Mouse (Mus musculus) MEL (cell line): ENCODE measurements at regions not wholly inside any gene's neighbourhood (a gene's known extent, or its start where the extent isn't known, plus 50 kb on each side); places are given as distances from the start of the nearest gene placed in this dataset.

Experiments used
- CTCF ChIP-seq, 3 experiments: IDR thresholded peaks in 2 of 3; conservative IDR thresholded peaks in 1 of 3; 2 replicates each; pipeline ENCODE4 v1.5.1; 2011 to 2012; ENCODE audit warnings: low read length in 3 of 3, low read depth in 2 of 3, mild to moderate bottlenecking in 2 of 3, improper control_type of control experiment in 1 of 3, inconsistent platforms in 1 of 3, mixed read lengths in 1 of 3, moderate library complexity in 1 of 3; ENCODE audit not compliant: control insufficient read depth in 1 of 3, insufficient read depth in 1 of 3, poor library complexity in 1 of 3, severe bottlenecking in 1 of 3
- GABPA ChIP-seq: IDR thresholded peaks from 2 replicates; pipeline ENCODE4 v1.6.1; 2012; ENCODE audit warnings: low read depth, mild to moderate bottlenecking, inconsistent platforms, low read length, improper control_type of control experiment, moderate library complexity
- MXI1 ChIP-seq: IDR thresholded peaks from 2 replicates; pipeline ENCODE4 v1.6.1; 2011; ENCODE audit warnings: mild to moderate bottlenecking, low read depth, low read length, improper control_type of control experiment
- TAL1 ChIP-seq: IDR thresholded peaks from 2 replicates; pipeline ENCODE4 v1.6.1; 2012; ENCODE audit warnings: mild to moderate bottlenecking, inconsistent platforms, low read length, moderate library complexity, mixed read lengths
- USF2 ChIP-seq, 2 experiments: IDR thresholded peaks; 2 replicates each; pipeline ENCODE4 v1.6.1; 2011 to 2012; ENCODE audit warnings: improper control_type of control experiment in 2 of 2, low read length in 2 of 2, borderline replicate concordance in 1 of 2, inconsistent platforms in 1 of 2, low read depth in 1 of 2, mild to moderate bottlenecking in 1 of 2; ENCODE audit not compliant: insufficient read depth in 1 of 2

DNA sequence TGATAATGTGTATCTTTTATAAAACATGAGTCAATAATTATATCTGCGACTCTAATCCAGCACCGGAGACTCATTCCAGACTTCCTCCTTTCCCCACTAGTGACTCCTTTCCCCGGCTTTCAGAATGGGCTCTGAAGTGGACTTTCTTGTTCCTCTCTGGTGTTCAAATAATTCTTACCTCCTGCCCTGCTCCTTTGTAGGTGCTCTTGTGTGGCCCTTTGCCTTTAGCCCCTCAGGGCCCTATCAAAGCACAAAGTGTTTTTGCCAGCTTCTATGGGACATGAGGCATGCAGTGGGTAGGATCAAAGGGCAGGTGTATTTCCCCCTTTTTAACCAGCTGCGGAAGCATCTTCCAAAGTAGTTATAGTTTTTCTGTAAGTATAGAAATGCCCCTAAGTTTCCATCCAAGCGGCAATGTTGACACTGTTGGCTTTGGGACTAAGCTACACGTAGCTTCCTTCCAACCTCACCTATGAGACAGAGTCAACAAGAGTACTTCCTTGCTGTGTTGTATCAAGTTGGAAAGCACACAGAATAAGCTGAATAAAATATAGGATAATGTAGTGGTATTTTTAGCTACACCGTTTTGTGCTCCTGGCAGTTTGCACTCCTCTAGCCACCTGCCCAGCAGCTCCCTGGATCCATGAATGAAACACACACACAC, 93.8 kb upstream of the Rapgef5 start:
- TF ChIP-seq MXI1 (no peak), USF2 (IDR thresholded peaks at IDR 0.05; ENCODE audit: borderline replicate concordance in 1 of 2, insufficient read depth in 1 of 2, low read depth in 1 of 2, low read length in 2 of 2) (no peak), TAL1 (no peak), GABPA (no peak), CTCF (IDR thresholded peaks at IDR 0.05 in 2 of 3, conservative IDR thresholded peaks at IDR 0.05 in 1 of 3; ENCODE audit: control insufficient read depth in 1 of 3, insufficient read depth in 1 of 3, low read depth in 2 of 3, low read length in 3 of 3, poor library complexity in 1 of 3, severe bottlenecking in 1 of 3) (no peak)
